ENCODE assay signal across 7 mouse cellular contexts in genomic region chr7:141227796-141228195, GRCm38 (mm10). TPM values are rescaled to one million over a fixed set of nuclear protein-coding genes. Genes with fewer than 3 reads are reported as not detected.
A peak's percentile ranks its signal among the peaks of the same experiment; 100 is the strongest.
DNase-seq lines count a peak whose midpoint lies in the region; ATAC-seq and TF ChIP-seq lines count a peak whose summit lies in the region.

No protein-coding gene starts in this region.

- peaks cover 7% of the 10 kb centered on the region for H3K36me3 ChIP-seq in neural tube, embryonic 11.5 days (ENCODE audit: control insufficient read depth, insufficient read depth, low read length)
- peaks cover 21% of the 10 kb centered on the region for H3K36me3 ChIP-seq in forebrain, postnatal 0 days (ENCODE audit: insufficient read depth)
- peaks cover 25% of the 10 kb centered on the region for H3K36me3 ChIP-seq in liver, embryonic 12.5 days
- peaks cover 8% of the 10 kb centered on the region; the same call in 1 of the 2 replicates for H3K36me3 ChIP-seq in stomach, postnatal 0 days (ENCODE audit: control insufficient read depth, insufficient read depth, low read length)

- 80% methylated on average over 4 of the region's 4 CpGs for WGBS in neural tube, embryonic 11.5 days
- 71% methylated on average over 4 of the region's 4 CpGs for WGBS in forebrain, postnatal 0 days
- WGBS in liver, embryonic 12.5 days (ENCODE audit: insufficient replicate concordance): 70% methylated on average over 4 of the region's 4 CpGs
- 76% methylated on average over 4 of the region's 4 CpGs for WGBS in stomach, postnatal 0 days

- TF ChIP-seq CTCF in forebrain, postnatal 0 days (IDR thresholded peaks at IDR 0.05; ENCODE audit: low read depth): no peak
- no peak for TF ChIP-seq CTCF in stomach, postnatal 0 days (IDR thresholded peaks at IDR 0.05; ENCODE audit: low read depth)

- H3K4me3 ChIP-seq in neural tube, embryonic 11.5 days (ENCODE audit: low read depth, low read length): no peak overlapping the region; the same call in 1 of the 2 replicates
- no peak overlapping the region for H3K4me3 ChIP-seq in forebrain, postnatal 0 days (ENCODE audit: low read depth, low read length)
- H3K4me3 ChIP-seq in liver, embryonic 12.5 days: no peak overlapping the region
- no peak overlapping the region for H3K4me3 ChIP-seq in stomach, postnatal 0 days (ENCODE audit: low read depth, low read length)

- no peak overlapping the region for H3K27ac ChIP-seq in neural tube, embryonic 11.5 days (ENCODE audit: low read depth, low read length)
- no peak overlapping the region for H3K27ac ChIP-seq in forebrain, postnatal 0 days (ENCODE audit: low read depth, low read length)
- H3K27ac ChIP-seq in liver, embryonic 12.5 days: peak overlapping the region; percentile 90
- H3K27ac ChIP-seq in stomach, postnatal 0 days (replicated peaks): 0 out of 2 replicates have a peak overlapping the region, but pooled peaks have one; percentile 94

- DNase-seq in neural tube, embryonic 11.5 days (ENCODE audit: low spot score): no peak
- no peak for DNase-seq in neural tube, embryonic 10.5 days (ENCODE audit: extremely low spot score, low spot score)
- no peak for DNase-seq in forebrain, postnatal 0 days
- DNase-seq in stomach, postnatal 0 days (ENCODE audit: low spot score): no peak
- no peak for DNase-seq in layer of hippocampus, postnatal 14 days (ENCODE audit: low spot score in 2 of 2)
- no peak for DNase-seq in left cerebral cortex, postnatal 4 days

- no peak for ATAC-seq in neural tube, embryonic 11.5 days (ENCODE audit: insufficient read depth, low FRiP score, low TSS enrichment)
- ATAC-seq in forebrain, postnatal 0 days: no peak
- peak; percentile 2 for ATAC-seq in liver, embryonic 12.5 days
- no peak for ATAC-seq in stomach, postnatal 0 days (ENCODE audit: low FRiP score, low TSS enrichment)

- H3K4me2 ChIP-seq in neural tube, embryonic 11.5 days (ENCODE audit: low read depth): peak overlapping the region; percentile 38; the same call in 1 of the 2 replicates
- H3K4me2 ChIP-seq in forebrain, postnatal 0 days (ENCODE audit: low read depth): peak overlapping the region; percentile 62
- H3K4me2 ChIP-seq in liver, embryonic 12.5 days: peak overlapping the region; percentile 87
- no peak overlapping the region for H3K4me2 ChIP-seq in stomach, postnatal 0 days (replicated peaks; ENCODE audit: low read depth)

- no peaks in the 10 kb centered on the region for H3K9me3 ChIP-seq in neural tube, embryonic 11.5 days (ENCODE audit: control insufficient read depth, low read length)
- no peaks in the 10 kb centered on the region for H3K9me3 ChIP-seq in forebrain, postnatal 0 days (ENCODE audit: low read length)
- no peaks in the 10 kb centered on the region for H3K9me3 ChIP-seq in liver, embryonic 12.5 days (replicated peaks)
- no peaks in the 10 kb centered on the region for H3K9me3 ChIP-seq in stomach, postnatal 0 days (ENCODE audit: control insufficient read depth, low read length)

- no peak for TF ChIP-seq EP300 in stomach, postnatal 0 days (optimal IDR thresholded peaks at IDR 0.05)

- intact Hi-C loops in left cerebral cortex, postnatal 4 days (cut with DNase I): no loop called here

- peaks cover 7% of the 10 kb centered on the region for H3K4me1 ChIP-seq in neural tube, embryonic 11.5 days (ENCODE audit: control insufficient read depth, insufficient read depth, low read length)
- H3K4me1 ChIP-seq in forebrain, postnatal 0 days (ENCODE audit: insufficient read depth): peaks cover 12% of the 10 kb centered on the region
- H3K4me1 ChIP-seq in liver, embryonic 12.5 days: peaks cover 41% of the 10 kb centered on the region
- H3K4me1 ChIP-seq in stomach, postnatal 0 days (replicated peaks; ENCODE audit: control insufficient read depth, insufficient read depth): 0 out of 2 replicates have a peak, but pooled peaks cover 4% of the 10 kb centered on the region

- H3K9ac ChIP-seq in neural tube, embryonic 11.5 days (ENCODE audit: low read length): peak overlapping the region; percentile 96
- H3K9ac ChIP-seq in forebrain, postnatal 0 days: no peak overlapping the region
- peak overlapping the region; percentile 98 for H3K9ac ChIP-seq in liver, embryonic 12.5 days
- no peak overlapping the region for H3K9ac ChIP-seq in stomach, postnatal 0 days (ENCODE audit: low read length)

- H3K27me3 ChIP-seq in neural tube, embryonic 11.5 days (ENCODE audit: control insufficient read depth, insufficient read depth, low read length): no peaks in the 10 kb centered on the region
- H3K27me3 ChIP-seq in forebrain, postnatal 0 days (ENCODE audit: insufficient read depth, low read length): no peaks in the 10 kb centered on the region
- H3K27me3 ChIP-seq in liver, embryonic 12.5 days (replicated peaks): no peaks in the 10 kb centered on the region
- no peaks in the 10 kb centered on the region for H3K27me3 ChIP-seq in stomach, postnatal 0 days (ENCODE audit: control insufficient read depth, insufficient read depth, low read length)

RNA-seq across cellular contexts. Expression of gene Phrf1, which starts 0.8 kb away (rescaled TPM):
- 90.3 and 93.3 TPM in 2 replicates for polyA plus RNA-seq in neural tube, embryonic 11.5 days (2014; fragmentation: Nextera tagmentation; extraction: Ambion mirVana)
- 50.2 and 53.8 TPM in 2 replicates for total RNA-seq in forebrain, postnatal 0 days (2014; rRNA removed)
- 26.1 and 35.8 TPM in 2 replicates for polyA plus RNA-seq in forebrain, postnatal 0 days (2015; fragmentation: Nextera tagmentation; extraction: Ambion mirVana)
- 52.9 and 53.1 TPM in 2 replicates for polyA plus RNA-seq in liver, embryonic 12.5 days (2016; fragmentation: Nextera tagmentation; extraction: Ambion mirVana)
- polyA plus RNA-seq in stomach, postnatal 0 days (2015; fragmentation: Nextera tagmentation; extraction: Ambion mirVana): 19.1 and 19.9 TPM in 2 replicates
- 10 to 100 TPM; 66.9 to 77.2 TPM for total RNA-seq in layer of hippocampus, postnatal 14 days (2021)
- total RNA-seq in left cerebral cortex, postnatal 4 days (2021): 10 to 100 TPM; 81.2 to 89.1 TPM

RNA-seq across cellular contexts. Expression of gene Rassf7, which starts 12.1 kb away (rescaled TPM):
- polyA plus RNA-seq in neural tube, embryonic 11.5 days (2014; fragmentation: Nextera tagmentation; extraction: Ambion mirVana): 34.4 and 45.7 TPM in 2 replicates
- 13.3 and 15.8 TPM in 2 replicates for total RNA-seq in forebrain, postnatal 0 days (2014; rRNA removed)
- polyA plus RNA-seq in forebrain, postnatal 0 days (2015; fragmentation: Nextera tagmentation; extraction: Ambion mirVana): 15.6 and 19.1 TPM in 2 replicates
- polyA plus RNA-seq in liver, embryonic 12.5 days (2016; fragmentation: Nextera tagmentation; extraction: Ambion mirVana): 27.3 and 28.3 TPM in 2 replicates
- 84.2 and 105 TPM in 2 replicates for polyA plus RNA-seq in stomach, postnatal 0 days (2015; fragmentation: Nextera tagmentation; extraction: Ambion mirVana)
- 1 to 10 TPM in 1 of 2 experiments, under 1 TPM in 1; 0.83 to 1.2 TPM for total RNA-seq in layer of hippocampus, postnatal 14 days (2021)
- total RNA-seq in left cerebral cortex, postnatal 4 days (2021): 1 to 10 TPM; 3.8 to 4.7 TPM

RNA-seq across cellular contexts. Expression of gene Lmntd2, which starts 13.9 kb away (rescaled TPM):
- polyA plus RNA-seq in neural tube, embryonic 11.5 days (2014; fragmentation: Nextera tagmentation; extraction: Ambion mirVana): 1.9 and 2.0 TPM in 2 replicates
- 0.62 TPM in 1 of 2 replicates, not detected in the other for total RNA-seq in forebrain, postnatal 0 days (2014; rRNA removed)
- polyA plus RNA-seq in forebrain, postnatal 0 days (2015; fragmentation: Nextera tagmentation; extraction: Ambion mirVana): 0.15 and 0.33 TPM in 2 replicates
- polyA plus RNA-seq in liver, embryonic 12.5 days (2016; fragmentation: Nextera tagmentation; extraction: Ambion mirVana): 0.99 and 1.1 TPM in 2 replicates
- 2.7 and 3.6 TPM in 2 replicates for polyA plus RNA-seq in stomach, postnatal 0 days (2015; fragmentation: Nextera tagmentation; extraction: Ambion mirVana)
- total RNA-seq in layer of hippocampus, postnatal 14 days (2021): not detected
- under 1 TPM in 1 of 2 experiments, not detected in 1; 0.18 TPM for total RNA-seq in left cerebral cortex, postnatal 4 days (2021)

RNA-seq across cellular contexts. Expression of gene Lrrc56, which starts 33.8 kb away (rescaled TPM):
- polyA plus RNA-seq in neural tube, embryonic 11.5 days (2014; fragmentation: Nextera tagmentation; extraction: Ambion mirVana): 9.1 and 9.5 TPM in 2 replicates
- 11.1 and 11.7 TPM in 2 replicates for total RNA-seq in forebrain, postnatal 0 days (2014; rRNA removed)
- polyA plus RNA-seq in forebrain, postnatal 0 days (2015; fragmentation: Nextera tagmentation; extraction: Ambion mirVana): 10.2 and 10.7 TPM in 2 replicates
- polyA plus RNA-seq in liver, embryonic 12.5 days (2016; fragmentation: Nextera tagmentation; extraction: Ambion mirVana): 16.4 and 17.9 TPM in 2 replicates
- polyA plus RNA-seq in stomach, postnatal 0 days (2015; fragmentation: Nextera tagmentation; extraction: Ambion mirVana): 2.8 and 3.5 TPM in 2 replicates
- total RNA-seq in layer of hippocampus, postnatal 14 days (2021): 1 to 10 TPM; 4.9 to 6.7 TPM
- total RNA-seq in left cerebral cortex, postnatal 4 days (2021): 1 to 10 TPM; 6.2 to 7.4 TPM

RNA-seq across cellular contexts. Expression of gene Hras, which starts 34.0 kb away (rescaled TPM):
- polyA plus RNA-seq in neural tube, embryonic 11.5 days (2014; fragmentation: Nextera tagmentation; extraction: Ambion mirVana): 111 and 122 TPM in 2 replicates
- total RNA-seq in forebrain, postnatal 0 days (2014; rRNA removed): 103 and 149 TPM in 2 replicates
- polyA plus RNA-seq in forebrain, postnatal 0 days (2015; fragmentation: Nextera tagmentation; extraction: Ambion mirVana): 198 and 199 TPM in 2 replicates
- 124 and 125 TPM in 2 replicates for polyA plus RNA-seq in liver, embryonic 12.5 days (2016; fragmentation: Nextera tagmentation; extraction: Ambion mirVana)
- polyA plus RNA-seq in stomach, postnatal 0 days (2015; fragmentation: Nextera tagmentation; extraction: Ambion mirVana): 118 and 125 TPM in 2 replicates
- total RNA-seq in layer of hippocampus, postnatal 14 days (2021): 100 to 1,000 TPM; 204 to 208 TPM
- 100 to 1,000 TPM; 194 to 211 TPM for total RNA-seq in left cerebral cortex, postnatal 4 days (2021)

Comparison
In these comparisons a context has a peak if more than half of its experiments do, and no peak if none do; other contexts are left out.
1. H3K27ac ChIP-seq: peak in liver, embryonic 12.5 days (single experiment) and stomach, postnatal 0 days (single experiment); none in neural tube, embryonic 11.5 days (single experiment) and forebrain, postnatal 0 days (single experiment).
2. H3K9ac ChIP-seq: peak in neural tube, embryonic 11.5 days (single experiment) and liver, embryonic 12.5 days (single experiment); none in forebrain, postnatal 0 days (single experiment) and stomach, postnatal 0 days (single experiment).